Mouse (Mus musculus) forebrain, postnatal 0 days (tissue): ENCODE results near the gene Rasal1. TPM values are rescaled to one million over a fixed set of nuclear protein-coding genes. Genes with fewer than 3 reads are reported as not detected.

Source experiments
- ATAC-seq: fragments of 200-750 bp; cut with Nextera tagmentation; 2 replicates; pipeline ENCODE4 v1.8.0; 2017; ENCODE audit warnings: mild to moderate bottlenecking, moderate library complexity
- DNase-seq: peaks from one replicate; pipeline ENCODE4 v3.0.0-alpha.2; 2015
- H3K27ac ChIP-seq: fragments of 300-500 bp; sonication (generic); 2 replicates; pipeline ENCODE4 v1.5.1; 2014; ENCODE audit warnings: low read depth, mild to moderate bottlenecking, antibody characterized with exemption, low read length, moderate library complexity, mixed read lengths
- H3K27me3 ChIP-seq: fragments of 300-500 bp; sonication (generic); 2 replicates; pipeline ENCODE4 v1.6.1; 2014; ENCODE audit warnings: mild to moderate bottlenecking, low read length, mixed read lengths; ENCODE audit not compliant: insufficient read depth
- H3K36me3 ChIP-seq: fragments of 300-500 bp; sonication (generic); 2 replicates; pipeline ENCODE4 v1.6.1; 2014; ENCODE audit warnings: mild to moderate bottlenecking, moderate library complexity; ENCODE audit not compliant: insufficient read depth
- H3K4me1 ChIP-seq: fragments of 300-500 bp; sonication (generic); 2 replicates; pipeline ENCODE4 v1.6.1; 2014; ENCODE audit warnings: antibody characterized with exemption; ENCODE audit not compliant: insufficient read depth
- H3K4me2 ChIP-seq: fragments of 300-500 bp; sonication (generic); 2 replicates; pipeline ENCODE4 v1.6.1; 2014; ENCODE audit warnings: low read depth, mild to moderate bottlenecking, moderate library complexity
- H3K4me3 ChIP-seq: fragments of 300-500 bp; sonication (generic); 2 replicates; pipeline ENCODE4 v1.5.1; 2014; ENCODE audit warnings: low read depth, low read length, mixed read lengths
- H3K9ac ChIP-seq: fragments of 300-500 bp; sonication (generic); 2 replicates; pipeline ENCODE4 v1.6.1; 2014; ENCODE audit warnings: mild to moderate bottlenecking
- H3K9me3 ChIP-seq: fragments of 300-500 bp; sonication (generic); 2 replicates; pipeline ENCODE4 v1.6.1; 2016; ENCODE audit warnings: low read length
- CTCF ChIP-seq: sonication (generic); IDR thresholded peaks from 2 replicates; pipeline ENCODE4 v1.5.1; 2016; ENCODE audit warnings: antibody characterized with exemption, control low read depth, low read depth
- WGBS: fragments of 180-500 bp; shearing (Covaris S2); extraction: QIAGEN DNeasy Blood & Tissue Kit; methylation state at CpG from one replicate; pipeline ENCODE4 v1.1.7; 2014; 5-methylcytosine and 5-hydroxymethylcytosine counted together
- polyA plus RNA-seq: library from polyadenylated mRNA; unstranded; fragments of >200 nt; fragmentation: Nextera tagmentation; extraction: Ambion mirVana; gene quantifications from 2 replicates; pipeline ENCODE4 v1.2.1, GENCODE M21; 2015
- total RNA-seq: library from RNA; depleted of rRNA; stranded (reverse); fragments of >200 nt; gene quantifications from 2 replicates; pipeline ENCODE4 v1.2.3, GENCODE M21; 2014

Gene Rasal1
- total and polyA plus RNA-seq, 2 experiments from 2014 or later = 20.0 to 36.8 TPM

GRCm38 (mm10) chr5:120653873-120654272 is 5.3 kb downstream of the Rasal1 start:
- H3K4me3 ChIP-seq = no peak overlapping the region
- no peaks in the 10 kb centered on the region for H3K9me3 ChIP-seq
- peaks cover 5% of the 10 kb centered on the region; the same call in 1 of the 2 replicates for H3K4me1 ChIP-seq
- WGBS = 70% methylated on average over 2 of the region's 2 CpGs
- no peak overlapping the region for H3K9ac ChIP-seq
- H3K36me3 ChIP-seq = no peaks in the 10 kb centered on the region
- ATAC-seq (no peak), DNase-seq (no peak)
- TF ChIP-seq CTCF = no peak
- H3K27me3 ChIP-seq = peaks cover 14% of the 10 kb centered on the region
- peak overlapping the region; percentile 35; the same call in 1 of the 2 replicates for H3K27ac ChIP-seq
- H3K4me2 ChIP-seq = no peak overlapping the region

GRCm38 (mm10) chr5:120656281-120656751 is 7.7 kb downstream of the Rasal1 start:
- Histone ChIP-seq H3K4me2 (no peak overlapping the region), H3K9me3 (no peaks in the 10 kb centered on the region), H3K4me3 (no peak overlapping the region), H3K4me1 (no peaks in the 10 kb centered on the region), H3K9ac (no peak overlapping the region), H3K36me3 (no peaks in the 10 kb centered on the region), H3K27me3 (no peaks in the 10 kb centered on the region), H3K27ac (peak overlapping the region; percentile 66; the same call in 1 of the 2 replicates)
- DNase-seq (peak; percentile 88), ATAC-seq (peak; percentile 63)
- WGBS = 54% methylated on average over 12 of the region's 12 CpGs
- peak; percentile 64 for TF ChIP-seq CTCF

GRCm38 (mm10) chr5:120660816-120661215 is 12.2 kb downstream of the Rasal1 start:
- Histone ChIP-seq H3K4me2 (no peak overlapping the region), H3K4me3 (no peak overlapping the region), H3K9me3 (no peaks in the 10 kb centered on the region), H3K36me3 (no peaks in the 10 kb centered on the region), H3K9ac (0 out of 2 replicates have a peak overlapping the region, but pooled peaks have one; percentile 6), H3K27ac (peak overlapping the region; percentile 93), H3K4me1 (no peaks in the 10 kb centered on the region), H3K27me3 (no peaks in the 10 kb centered on the region)
- 22% methylated on average over 5 of the region's 5 CpGs for WGBS
- DNase-seq = peak; percentile 90
- ATAC-seq = peak; percentile 90
- peak; percentile 71 for TF ChIP-seq CTCF

- Histone ChIP-seq H3K36me3 (no peaks in the 10 kb centered on the region), H3K4me3 (no peak overlapping the region), H3K27me3 (no peaks in the 10 kb centered on the region), H3K4me2 (no peak overlapping the region), H3K9ac (no peak overlapping the region), H3K27ac (no peak overlapping the region), H3K9me3 (no peaks in the 10 kb centered on the region), H3K4me1 (no peaks in the 10 kb centered on the region)
- WGBS = 66% methylated on average over 2 of the region's 2 CpGs
- peak; percentile 23; the same call in 1 of the 2 replicates for TF ChIP-seq CTCF
- ATAC-seq = no peak
- no peak for DNase-seq
These were observed 16.3 kb downstream of the Rasal1 start for GRCm38 (mm10) chr5:120664888-120665287.

- no peak for DNase-seq
- Histone ChIP-seq H3K36me3 (no peaks in the 10 kb centered on the region), H3K9ac (no peak overlapping the region), H3K4me2 (no peak overlapping the region), H3K4me3 (no peak overlapping the region), H3K4me1 (no peaks in the 10 kb centered on the region), H3K9me3 (no peaks in the 10 kb centered on the region), H3K27ac (no peak overlapping the region), H3K27me3 (no peaks in the 10 kb centered on the region)
- 75% methylated on average over 7 of the region's 7 CpGs for WGBS
- no peak for ATAC-seq
- no peak for TF ChIP-seq CTCF
These were observed 20.1 kb downstream of the Rasal1 start for GRCm38 (mm10) chr5:120668761-120669160.

GRCm38 (mm10) chr5:120670132-120670531 is 21.5 kb downstream of the Rasal1 start:
- H3K36me3 ChIP-seq = no peaks in the 10 kb centered on the region
- no peaks in the 10 kb centered on the region for H3K9me3 ChIP-seq

DNA sequence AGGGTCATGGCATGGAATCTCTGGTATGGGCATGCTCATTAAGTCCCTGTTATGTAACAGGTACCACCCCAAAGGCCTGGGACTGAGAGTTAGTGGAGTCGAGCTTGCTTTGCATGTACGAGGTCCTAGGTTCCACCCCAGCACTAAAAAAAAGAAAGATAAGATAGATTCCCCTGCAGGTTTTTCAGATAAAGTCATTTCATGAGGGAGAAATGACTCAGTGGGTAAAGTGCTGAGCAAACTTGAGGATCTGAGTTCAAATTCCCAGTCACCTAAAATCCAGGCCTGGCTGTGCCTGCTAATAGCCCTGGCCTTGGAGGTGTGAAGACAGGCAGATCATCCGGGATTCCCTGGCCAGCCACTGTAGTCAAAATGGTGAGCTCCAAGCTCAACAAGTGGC is 23.3 kb downstream of the Rasal1 start:
- Histone ChIP-seq H3K4me2 (no peak overlapping the region), H3K4me3 (no peak overlapping the region), H3K9ac (no peak overlapping the region), H3K27ac (no peak overlapping the region), H3K4me1 (no peaks in the 10 kb centered on the region), H3K36me3 (no peaks in the 10 kb centered on the region), H3K9me3 (no peaks in the 10 kb centered on the region), H3K27me3 (no peaks in the 10 kb centered on the region)
- DNase-seq (no peak), ATAC-seq (no peak)
- WGBS = 86% methylated on average over 3 of the region's 3 CpGs
- no peak for TF ChIP-seq CTCF

More at GRCm38 (mm10) chr5:120670132-120670531, 21.5 kb downstream of the Rasal1 start:
- H3K4me3 ChIP-seq = no peak overlapping the region
- H3K4me1 ChIP-seq = no peaks in the 10 kb centered on the region
- no peak overlapping the region for H3K4me2 ChIP-seq
- no peak overlapping the region for H3K9ac ChIP-seq
- DNase-seq (no peak), ATAC-seq (no peak)
- no peak for TF ChIP-seq CTCF
- 90% methylated on average over 7 of the region's 7 CpGs for WGBS
- H3K27ac ChIP-seq = no peak overlapping the region
- no peaks in the 10 kb centered on the region for H3K27me3 ChIP-seq
